Mouse (Mus musculus): ENCODE results near the gene Nav2. TPM values are rescaled to one million over a fixed set of nuclear protein-coding genes. Genes with fewer than 3 reads are reported as not detected.
A peak's percentile ranks its signal among the peaks of the same experiment; 100 is the strongest.

Nav2 gene
- polyA plus RNA-seq, 1 experiment, result 51.7 TPM

- Histone ChIP-seq H3K27me3 (ENCODE audit: control insufficient read depth, insufficient read depth, low read length, poor library complexity, severe bottlenecking) (no peaks in the 10 kb centered on the region), H3K4me3 (ENCODE audit: low read depth, low read length) (peak overlapping the region; percentile 71), H3K36me3 (ENCODE audit: control insufficient read depth, insufficient read depth, low read length, poor library complexity, severe bottlenecking) (no peaks in the 10 kb centered on the region), H3K27ac (ENCODE audit: insufficient read depth, low read length) (no peak overlapping the region), H3K9ac (ENCODE audit: low read depth, poor library complexity, severe bottlenecking) (peak overlapping the region; percentile 58), H3K4me1 (ENCODE audit: control insufficient read depth, insufficient read depth, low read length) (no peaks in the 10 kb centered on the region), H3K9me3 (replicated peaks; ENCODE audit: control insufficient read depth, insufficient read depth, low read length, poor library complexity, severe bottlenecking) (no peaks in the 10 kb centered on the region)
- TF ChIP-seq POLR2A (IDR thresholded peaks at IDR 0.05; ENCODE audit: insufficient read depth, low read length) (no peak), CTCF (IDR thresholded peaks at IDR 0.05; ENCODE audit: low read depth, low read length) (no peak), EP300 (IDR thresholded peaks at IDR 0.05; ENCODE audit: insufficient read depth, low read depth, low read length) (no peak)
These were observed 395.3 kb downstream of the Nav2 start for GRCm38 (mm10) chr7:49303600-49304411.

GRCm38 (mm10) chr7:49307717-49308116 lies 399.2 kb downstream of the Nav2 start:
- no peak for TF ChIP-seq EP300 (IDR thresholded peaks at IDR 0.05; ENCODE audit: insufficient read depth, low read depth, low read length)
- TF ChIP-seq POLR2A (IDR thresholded peaks at IDR 0.05; ENCODE audit: insufficient read depth, low read length), result no peak
- no peak for TF ChIP-seq CTCF (IDR thresholded peaks at IDR 0.05; ENCODE audit: low read depth, low read length)
- H3K36me3 ChIP-seq (ENCODE audit: control insufficient read depth, insufficient read depth, low read length, poor library complexity, severe bottlenecking), result no peaks in the 10 kb centered on the region
- H3K9me3 ChIP-seq (replicated peaks; ENCODE audit: control insufficient read depth, insufficient read depth, low read length, poor library complexity, severe bottlenecking), result no peaks in the 10 kb centered on the region
- H3K27me3 ChIP-seq (ENCODE audit: control insufficient read depth, insufficient read depth, low read length, poor library complexity, severe bottlenecking), result no peaks in the 10 kb centered on the region
- H3K4me3 ChIP-seq (ENCODE audit: low read depth, low read length), result no peak overlapping the region
- no peaks in the 10 kb centered on the region for H3K4me1 ChIP-seq (ENCODE audit: control insufficient read depth, insufficient read depth, low read length)
- H3K9ac ChIP-seq (ENCODE audit: low read depth, poor library complexity, severe bottlenecking), result no peak overlapping the region
- H3K27ac ChIP-seq (ENCODE audit: insufficient read depth, low read length), result no peak overlapping the region

GRCm38 (mm10) chr7:49309746-49310145 lies 401.2 kb downstream of the Nav2 start:
- Histone ChIP-seq H3K4me3 (ENCODE audit: low read depth, low read length) (no peak overlapping the region), H3K36me3 (ENCODE audit: control insufficient read depth, insufficient read depth, low read length, poor library complexity, severe bottlenecking) (no peaks in the 10 kb centered on the region)
- TF ChIP-seq EP300 (IDR thresholded peaks at IDR 0.05; ENCODE audit: insufficient read depth, low read depth, low read length) (no peak), POLR2A (IDR thresholded peaks at IDR 0.05; ENCODE audit: insufficient read depth, low read length) (no peak), CTCF (IDR thresholded peaks at IDR 0.05; ENCODE audit: low read depth, low read length) (no peak)

GRCm38 (mm10) chr7:49313945-49314344 lies 405.4 kb downstream of the Nav2 start:
- Histone ChIP-seq H3K4me1 (ENCODE audit: control insufficient read depth, insufficient read depth, low read length) (no peaks in the 10 kb centered on the region), H3K27ac (ENCODE audit: insufficient read depth, low read length) (no peak overlapping the region), H3K9ac (ENCODE audit: low read depth, poor library complexity, severe bottlenecking) (no peak overlapping the region), H3K27me3 (ENCODE audit: control insufficient read depth, insufficient read depth, low read length, poor library complexity, severe bottlenecking) (no peaks in the 10 kb centered on the region), H3K9me3 (replicated peaks; ENCODE audit: control insufficient read depth, insufficient read depth, low read length, poor library complexity, severe bottlenecking) (no peaks in the 10 kb centered on the region), H3K36me3 (ENCODE audit: control insufficient read depth, insufficient read depth, low read length, poor library complexity, severe bottlenecking) (no peaks in the 10 kb centered on the region), H3K4me3 (ENCODE audit: low read depth, low read length) (no peak overlapping the region)
- no peak for TF ChIP-seq CTCF (IDR thresholded peaks at IDR 0.05; ENCODE audit: low read depth, low read length)
- no peak for TF ChIP-seq POLR2A (IDR thresholded peaks at IDR 0.05; ENCODE audit: insufficient read depth, low read length)

More at GRCm38 (mm10) chr7:49309746-49310145, 401.2 kb downstream of the Nav2 start:
- no peaks in the 10 kb centered on the region for H3K4me1 ChIP-seq (ENCODE audit: control insufficient read depth, insufficient read depth, low read length)
- H3K9me3 ChIP-seq (replicated peaks; ENCODE audit: control insufficient read depth, insufficient read depth, low read length, poor library complexity, severe bottlenecking), result no peaks in the 10 kb centered on the region
- no peak overlapping the region for H3K9ac ChIP-seq (ENCODE audit: low read depth, poor library complexity, severe bottlenecking)
- no peaks in the 10 kb centered on the region for H3K27me3 ChIP-seq (ENCODE audit: control insufficient read depth, insufficient read depth, low read length, poor library complexity, severe bottlenecking)
- H3K27ac ChIP-seq (ENCODE audit: insufficient read depth, low read length), result no peak overlapping the region

GRCm38 (mm10) chr7:49315033-49315432 lies 406.5 kb downstream of the Nav2 start:
- no peaks in the 10 kb centered on the region for H3K36me3 ChIP-seq (ENCODE audit: control insufficient read depth, insufficient read depth, low read length, poor library complexity, severe bottlenecking)
- TF ChIP-seq CTCF (IDR thresholded peaks at IDR 0.05; ENCODE audit: low read depth, low read length), result no peak
- TF ChIP-seq EP300 (IDR thresholded peaks at IDR 0.05; ENCODE audit: insufficient read depth, low read depth, low read length), result no peak
- TF ChIP-seq POLR2A (IDR thresholded peaks at IDR 0.05; ENCODE audit: insufficient read depth, low read length), result no peak
- H3K4me1 ChIP-seq (ENCODE audit: control insufficient read depth, insufficient read depth, low read length), result no peaks in the 10 kb centered on the region
- no peak overlapping the region for H3K4me3 ChIP-seq (ENCODE audit: low read depth, low read length)
- H3K9me3 ChIP-seq (replicated peaks; ENCODE audit: control insufficient read depth, insufficient read depth, low read length, poor library complexity, severe bottlenecking), result no peaks in the 10 kb centered on the region
- H3K9ac ChIP-seq (ENCODE audit: low read depth, poor library complexity, severe bottlenecking), result no peak overlapping the region
- H3K27me3 ChIP-seq (ENCODE audit: control insufficient read depth, insufficient read depth, low read length, poor library complexity, severe bottlenecking), result no peaks in the 10 kb centered on the region
- no peak overlapping the region for H3K27ac ChIP-seq (ENCODE audit: insufficient read depth, low read length)

- TF ChIP-seq POLR2A (IDR thresholded peaks at IDR 0.05; ENCODE audit: insufficient read depth, low read length) (no peak), EP300 (IDR thresholded peaks at IDR 0.05; ENCODE audit: insufficient read depth, low read depth, low read length) (no peak), CTCF (IDR thresholded peaks at IDR 0.05; ENCODE audit: low read depth, low read length) (no peak)
- H3K4me3 ChIP-seq (ENCODE audit: low read depth, low read length), result no peak overlapping the region
- no peaks in the 10 kb centered on the region for H3K36me3 ChIP-seq (ENCODE audit: control insufficient read depth, insufficient read depth, low read length, poor library complexity, severe bottlenecking)
- no peaks in the 10 kb centered on the region for H3K9me3 ChIP-seq (replicated peaks; ENCODE audit: control insufficient read depth, insufficient read depth, low read length, poor library complexity, severe bottlenecking)
- H3K27ac ChIP-seq (ENCODE audit: insufficient read depth, low read length), result no peak overlapping the region
- no peak overlapping the region for H3K9ac ChIP-seq (ENCODE audit: low read depth, poor library complexity, severe bottlenecking)
- H3K27me3 ChIP-seq (ENCODE audit: control insufficient read depth, insufficient read depth, low read length, poor library complexity, severe bottlenecking), result no peaks in the 10 kb centered on the region
- H3K4me1 ChIP-seq (ENCODE audit: control insufficient read depth, insufficient read depth, low read length), result no peaks in the 10 kb centered on the region
These were observed 408.1 kb downstream of the Nav2 start for GRCm38 (mm10) chr7:49316600-49316999.

Measured in ES-Bruce4 (cell line).